Comparison of ENCODE assay signal across 18 mouse cellular contexts in the genomic region with DNA sequence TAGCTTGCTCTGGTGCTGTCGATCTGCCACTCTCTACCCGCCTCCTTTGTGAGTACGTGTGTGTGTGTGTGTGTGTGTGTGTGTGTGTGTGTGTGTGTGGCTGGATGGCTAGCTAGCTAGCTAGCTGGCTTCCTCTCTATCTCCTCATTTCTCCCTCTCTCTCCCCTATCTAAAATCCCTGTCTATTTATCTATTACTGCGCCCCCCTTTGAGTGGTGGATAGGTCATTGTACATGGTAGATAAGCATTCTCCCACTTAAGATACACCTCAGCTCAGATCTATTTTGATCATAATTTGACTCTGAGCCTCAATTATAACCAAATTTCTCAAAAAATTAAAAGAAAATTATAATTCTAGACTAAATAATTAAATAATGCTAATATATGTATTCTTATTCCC.
"Had no signal": no experiment of that assay in that cellular context is flagged by ENCODE, and none has a peak within 500 bp of the region (broad histone marks: within the 10 kb centered on the region; RNA-seq: fewer than 3 reads in every experiment).

No protein-coding gene starts in this region.

- H3K27ac ChIP-seq: left cerebral cortex, adult 2 months; limb, embryonic 10.5 days; midbrain, embryonic 15.5 days; neural tube, embryonic 12.5 days had no signal

- ATAC-seq: inflammation-experienced regulatory T-cells, adult 6 months; intestine, postnatal 0 days; lung, postnatal 0 days; midbrain, embryonic 15.5 days had no signal

- H3K9ac ChIP-seq: midbrain, embryonic 15.5 days; neural tube, embryonic 12.5 days had no signal

- DNase-seq: kidney, adult 8-10 months; kidney, postnatal 10 days; kidney, postnatal 4 days; lung, adult 2 months; lung, postnatal 36 days; retina, postnatal 1 day; right cerebral cortex, postnatal 4 days; spleen, adult 18-20 months; thymus, adult 2 months; thymus, postnatal 25 days had no signal

- H3K4me2 ChIP-seq: midbrain, embryonic 11.5 days; midbrain, embryonic 15.5 days; neural tube, embryonic 12.5 days had no signal

- H3K27me3 ChIP-seq: midbrain, embryonic 15.5 days; neural tube, embryonic 12.5 days had no signal

- H3K4me3 ChIP-seq: left cerebral cortex, adult 2 months; limb, embryonic 10.5 days; midbrain, embryonic 15.5 days; neural tube, embryonic 12.5 days had no signal

- H3K36me3 ChIP-seq: limb, embryonic 10.5 days; midbrain, embryonic 15.5 days; neural tube, embryonic 12.5 days had no signal

- H3K9me3 ChIP-seq: limb, embryonic 10.5 days; midbrain, embryonic 15.5 days had no signal

- H3K4me1 ChIP-seq: midbrain, embryonic 15.5 days; neural tube, embryonic 12.5 days had no signal
